Mouse (Mus musculus): ENCODE measurements around the gene Mga.

The Mga gene

GRCm38 (mm10) chr2:119897090-119897732, at the start of gene Mga:
Gene Mga, plus strand, starts transcription at chr2:119897228.
- DNase-seq (ENCODE audit: low read depth, low spot score) = peak; percentile 91

DNA sequence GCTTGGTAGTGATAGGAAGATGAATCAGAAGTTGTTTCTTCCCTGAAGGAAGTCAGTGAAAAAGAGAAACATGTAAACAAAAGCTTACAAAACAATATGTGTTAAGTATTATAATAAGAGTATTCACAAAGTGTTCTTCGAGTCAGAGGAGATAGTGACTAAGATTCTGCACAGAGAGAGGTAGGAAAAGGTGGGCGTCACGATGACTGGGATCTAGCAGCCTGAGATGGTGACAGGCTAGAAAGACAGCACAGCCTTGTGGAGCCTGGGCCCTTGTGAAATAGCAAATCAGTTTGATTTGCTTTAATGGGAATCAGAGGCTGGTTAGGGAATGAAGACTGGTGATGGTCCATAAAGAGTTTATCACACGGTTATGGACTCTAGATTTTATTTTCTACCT, 43.2 kb upstream of the Mga start:
- no peak for DNase-seq (ENCODE audit: low read depth, low spot score)

DNA sequence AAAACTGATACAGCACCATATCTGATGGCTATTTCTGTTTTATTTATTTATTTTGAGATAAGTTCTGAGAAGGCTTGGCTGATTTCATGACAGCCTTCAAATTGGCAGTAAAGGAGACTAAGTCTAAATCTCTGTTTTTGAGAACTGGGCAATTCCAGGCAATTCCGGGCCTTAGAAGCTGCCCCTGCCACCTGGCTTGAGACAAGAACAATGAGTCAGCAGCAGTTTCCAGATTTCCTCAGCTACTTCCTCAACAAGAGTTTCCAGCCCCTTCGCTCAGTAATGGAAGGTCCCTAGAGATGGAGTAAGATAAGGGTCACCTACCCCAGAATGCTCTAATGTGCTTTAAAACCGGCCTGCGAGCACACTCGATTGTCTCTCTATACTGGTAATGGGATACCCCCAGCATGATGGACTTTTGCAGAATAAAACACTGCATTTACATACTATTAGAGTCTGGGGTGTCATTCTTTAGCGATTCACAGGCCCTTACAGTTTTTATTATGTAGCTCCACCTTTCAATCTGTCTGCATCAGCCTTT, 41.6 kb upstream of the Mga start:
- DNase-seq (ENCODE audit: low read depth, low spot score) = no peak

- DNase-seq (ENCODE audit: low read depth, low spot score) = no peak
Measured at GRCm38 (mm10) chr2:119857341-119857740, 39.7 kb upstream of the Mga start.

DNA sequence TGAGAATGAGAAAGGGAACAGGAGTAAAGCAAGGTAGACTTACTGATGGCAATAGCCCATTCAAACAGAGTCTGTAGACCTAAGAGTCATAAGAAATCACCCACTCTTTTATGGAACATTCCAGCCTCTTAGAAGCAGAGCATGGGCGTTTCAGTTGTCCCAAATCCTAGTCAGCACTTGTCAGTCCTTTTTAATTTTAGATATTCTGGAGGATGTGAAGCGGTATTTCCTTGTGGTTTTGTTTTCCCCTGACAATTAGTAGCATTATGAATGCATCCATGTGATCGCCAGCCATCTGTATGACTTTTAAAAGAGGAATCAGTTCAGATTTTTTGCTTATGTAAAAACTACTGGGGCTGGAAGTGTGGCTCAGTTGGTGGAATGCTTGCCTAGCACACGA, 32.5 kb upstream of the Mga start:
- no peak for DNase-seq (ENCODE audit: low read depth, low spot score)

- peak; percentile 54 for DNase-seq (ENCODE audit: low read depth, low spot score)
Measured at GRCm38 (mm10) chr2:119872371-119873104, 24.5 kb upstream of the Mga start.

DNA sequence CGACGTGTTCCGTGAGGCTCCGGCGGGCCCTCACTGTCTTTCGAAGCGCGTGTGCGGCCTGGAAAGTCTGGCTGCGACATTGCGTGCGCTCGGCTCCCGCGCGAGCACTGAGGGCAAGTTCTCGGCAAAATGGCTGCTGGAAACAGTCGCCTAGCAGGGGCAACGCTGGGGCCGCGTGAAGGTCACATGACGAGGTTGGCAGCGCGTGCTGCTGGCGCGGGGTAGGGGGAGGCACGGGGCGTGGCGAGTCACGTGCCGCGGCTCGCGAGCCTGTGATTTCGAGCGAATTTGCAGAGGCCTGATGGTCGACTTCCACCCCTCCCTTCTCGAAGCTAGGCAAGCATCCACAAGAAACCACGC, 23.9 kb upstream of the Mga start:
- peak; percentile 88 for DNase-seq (ENCODE audit: low read depth, low spot score)

GRCm38 (mm10) chr2:119875981-119876380, 21.0 kb upstream of the Mga start:
- DNase-seq (ENCODE audit: low read depth, low spot score) = no peak

GRCm38 (mm10) chr2:119887201-119887600, 9.8 kb upstream of the Mga start:
- no peak for DNase-seq (ENCODE audit: low read depth, low spot score)

GRCm38 (mm10) chr2:119896553-119897089, 407 bp upstream of the Mga start:
- no peak for DNase-seq (ENCODE audit: low read depth, low spot score)

- DNase-seq (ENCODE audit: low read depth, low spot score) = no peak
Measured at GRCm38 (mm10) chr2:119898141-119898594, 1.1 kb downstream of the Mga start.

DNA sequence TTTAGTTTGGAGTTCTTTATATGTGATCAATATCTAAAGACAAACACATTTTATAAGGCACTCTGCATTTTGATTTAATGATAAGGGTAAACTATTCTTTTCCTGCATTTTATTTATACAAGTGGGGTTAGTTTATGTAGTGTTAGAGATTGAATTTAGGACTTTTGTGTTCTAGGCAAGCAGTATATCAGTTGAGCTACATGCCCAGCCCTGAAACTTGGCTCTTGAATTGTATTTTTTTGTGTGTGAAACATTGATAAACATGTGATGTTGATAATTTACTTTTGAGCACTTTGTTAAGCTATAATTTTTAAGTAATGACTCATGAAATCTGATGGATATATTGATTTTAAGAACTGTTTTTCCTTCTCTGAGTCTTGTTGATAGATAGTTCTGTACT, 19.0 kb downstream of the Mga start:
- no peak for DNase-seq (ENCODE audit: low read depth, low spot score)

GRCm38 (mm10) chr2:119917631-119918369, 20.8 kb downstream of the Mga start:
- no peak for DNase-seq (ENCODE audit: low read depth, low spot score)

- DNase-seq (ENCODE audit: low read depth, low spot score) = no peak
Measured at GRCm38 (mm10) chr2:119970571-119970970, 73.5 kb downstream of the Mga start.

DNA sequence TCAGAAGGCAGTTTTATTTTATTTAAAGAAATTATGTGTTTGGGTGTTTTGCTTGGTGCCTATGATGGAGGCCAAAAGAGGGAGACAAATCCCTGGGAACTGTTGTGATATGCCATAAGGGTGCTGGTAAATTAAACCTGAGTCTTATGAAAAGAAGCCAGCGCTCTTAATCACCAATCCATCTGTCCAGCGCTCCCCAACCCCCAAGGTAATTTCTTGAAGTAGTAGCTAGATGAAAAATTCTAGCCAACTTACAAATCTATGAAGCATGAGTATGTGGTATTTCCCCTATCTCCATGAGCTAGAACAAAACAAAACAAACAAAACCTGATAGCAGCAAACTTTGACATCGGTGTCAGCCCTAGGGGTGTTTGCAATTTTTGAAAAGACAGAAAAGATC, 74.3 kb downstream of the Mga start:
- DNase-seq (ENCODE audit: low read depth, low spot score) = no peak

DNA sequence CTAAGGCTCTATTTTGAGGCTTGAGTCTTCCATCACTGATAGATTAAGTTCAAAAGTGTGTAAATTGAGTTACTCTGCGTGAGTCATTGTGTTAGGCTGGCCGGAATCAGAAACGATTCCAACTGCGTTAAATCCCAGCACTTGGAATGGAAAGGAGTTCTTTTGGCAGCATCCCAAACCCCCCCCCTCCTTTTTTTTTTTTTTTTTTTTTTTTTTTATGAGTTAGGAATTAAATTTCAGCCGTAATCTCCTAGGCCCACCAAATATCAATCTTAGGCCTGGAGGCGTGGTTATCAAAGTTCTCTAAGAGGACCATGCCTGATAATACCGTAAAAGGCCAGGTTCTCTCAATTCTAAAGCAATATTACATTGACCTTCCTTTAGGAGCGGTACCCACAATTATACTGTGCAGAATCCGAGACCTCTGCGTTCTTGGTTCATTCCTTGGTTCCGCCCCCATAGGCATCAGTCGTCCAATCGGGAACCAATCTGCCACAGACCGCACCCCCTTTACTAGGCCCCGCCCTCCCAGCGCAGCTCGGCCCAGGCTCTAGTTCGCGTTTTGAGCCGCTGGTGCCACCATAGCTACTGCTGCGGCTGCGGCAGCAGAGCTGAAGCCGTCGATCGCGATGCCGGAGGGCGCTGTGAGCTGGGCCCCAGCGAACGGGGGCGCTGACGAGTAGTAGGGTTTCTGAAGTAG, 75.0 kb downstream of the Mga start:
- DNase-seq (ENCODE audit: low read depth, low spot score) = peak; percentile 89

DNA sequence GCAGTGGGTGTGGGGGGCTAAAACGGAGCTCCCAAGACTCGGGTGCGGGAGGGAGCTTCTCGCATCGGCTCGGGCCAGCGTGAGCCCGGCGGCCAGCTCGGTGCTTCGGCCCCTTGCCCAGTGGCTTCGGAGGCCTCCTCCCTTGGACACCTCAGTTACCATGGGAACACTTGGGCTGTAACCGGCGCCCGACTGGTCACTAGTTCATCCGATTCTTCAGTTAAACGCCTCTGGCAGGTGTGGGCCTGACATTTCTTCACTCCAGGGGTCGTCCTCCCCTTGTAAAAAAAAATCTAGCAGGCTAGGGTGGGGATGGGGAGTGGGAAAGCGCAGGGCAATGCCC, 75.5 kb downstream of the Mga start, which contains the start of gene Mapkbp1:
Mapkbp1 (plus strand) TSS at position 163 of the 343 bp plus-strand sequence.
- no peak for DNase-seq (ENCODE audit: low read depth, low spot score)

GRCm38 (mm10) chr2:119980343-119980986, 83.4 kb downstream of the Mga start:
- DNase-seq (ENCODE audit: low read depth, low spot score) = no peak

DNA sequence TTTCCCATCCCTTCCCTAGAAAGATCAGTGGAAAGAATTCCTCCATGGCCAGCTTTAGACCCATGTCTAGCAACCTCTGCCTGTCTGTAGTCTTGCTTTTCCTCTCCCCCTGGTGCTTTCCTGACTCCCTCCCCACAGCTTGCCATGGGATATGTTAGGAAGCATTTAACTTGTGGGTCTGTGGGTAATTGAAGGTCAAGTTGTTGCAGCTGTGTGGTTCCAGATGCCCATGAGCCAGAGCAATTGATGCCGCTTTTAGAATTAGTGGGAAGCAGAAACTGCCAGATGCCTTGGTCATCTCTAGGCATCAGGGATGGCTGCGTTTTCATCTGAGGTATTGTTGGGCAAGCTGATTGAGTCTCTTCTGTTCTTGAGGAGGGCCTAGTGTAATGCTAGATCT, 84.6 kb downstream of the Mga start:
- no peak for DNase-seq (ENCODE audit: low read depth, low spot score)

DNA sequence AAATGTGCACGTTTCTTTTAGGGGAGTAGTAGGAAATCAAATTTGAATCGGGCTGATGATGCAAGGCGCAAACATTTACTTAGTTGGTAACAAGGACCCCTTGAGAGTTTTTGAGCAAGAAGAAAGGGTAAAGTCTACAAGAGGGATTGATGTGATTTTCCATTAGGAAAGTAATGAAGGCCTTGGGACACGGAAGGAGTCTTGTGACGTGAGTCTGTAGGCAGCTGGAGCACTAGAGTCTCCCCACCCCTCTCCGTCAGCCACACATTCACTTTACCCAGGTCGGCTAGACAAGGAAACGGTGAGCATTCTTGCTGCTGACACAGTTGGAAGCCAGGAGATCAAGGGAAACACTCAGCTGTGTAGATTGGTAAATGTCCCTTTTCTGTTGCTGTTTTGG, 88.8 kb downstream of the Mga start:
- no peak for DNase-seq (ENCODE audit: low read depth, low spot score)

DNA sequence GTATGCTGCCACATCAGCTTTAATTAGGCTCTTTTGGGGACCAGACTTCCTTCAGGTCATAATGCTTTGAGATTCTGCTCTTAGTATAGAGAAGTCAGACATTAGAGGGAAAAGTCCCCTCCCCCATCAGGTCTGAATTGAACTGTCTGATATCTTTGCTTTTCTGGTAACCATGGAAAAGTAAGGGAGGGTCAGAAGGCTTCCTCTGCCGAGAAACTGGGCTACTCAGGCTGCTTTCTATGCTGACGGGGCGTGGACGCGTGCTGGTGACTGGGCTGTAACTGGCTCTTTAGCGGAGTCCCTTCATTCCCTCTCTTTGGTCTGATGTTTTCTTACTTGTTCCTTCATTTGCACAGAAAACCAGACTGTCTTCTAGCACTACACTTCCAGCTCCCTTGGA, 89.3 kb downstream of the Mga start:
- DNase-seq (ENCODE audit: low read depth, low spot score) = no peak

All from brain, embryonic 18.5 days (tissue).